Mouse (Mus musculus) heart, adult 2 months (tissue): ENCODE measurements around the gene Samd1.
"Not testable (repeated sequence)": the region's sequence is repeated elsewhere in the genome, so short reads cannot be mapped to it uniquely, and the experiment has no call there.

ENCODE experiments used
- EP300 ChIP-seq: fragments of 200-500 bp; IDR thresholded peaks from 2 replicates; pipeline ENCODE4 v1.6.1; 2011; ENCODE audit warnings: low read depth, low read length, control low read depth; ENCODE audit not compliant: insufficient read depth
- POLR2A ChIP-seq: fragments of 200-500 bp; IDR thresholded peaks from 2 replicates; pipeline ENCODE4 v1.6.1; 2011; ENCODE audit warnings: mild to moderate bottlenecking, low read depth, low read length, control low read depth; ENCODE audit not compliant: insufficient read depth

GRCm38 (mm10) chr8:83983222-83983621 is 14.2 kb upstream of the Samd1 start:
- not testable (repeated sequence) for TF ChIP-seq POLR2A, EP300
